Mouse (Mus musculus) erythroblast, embryonic 14.5 days (primary cell): ENCODE measurements around the gene Rarb.

ENCODE experiments used
- GATA1 ChIP-seq: IDR thresholded peaks from 2 replicates; pipeline ENCODE4 v1.6.1; 2012; ENCODE audit warnings: low read length, inconsistent platforms, mixed read lengths
- TAL1 ChIP-seq: IDR thresholded peaks from 3 replicates; pipeline ENCODE4 v1.6.1; 2012; ENCODE audit warnings: low read length, inconsistent platforms, mixed read lengths

DNA sequence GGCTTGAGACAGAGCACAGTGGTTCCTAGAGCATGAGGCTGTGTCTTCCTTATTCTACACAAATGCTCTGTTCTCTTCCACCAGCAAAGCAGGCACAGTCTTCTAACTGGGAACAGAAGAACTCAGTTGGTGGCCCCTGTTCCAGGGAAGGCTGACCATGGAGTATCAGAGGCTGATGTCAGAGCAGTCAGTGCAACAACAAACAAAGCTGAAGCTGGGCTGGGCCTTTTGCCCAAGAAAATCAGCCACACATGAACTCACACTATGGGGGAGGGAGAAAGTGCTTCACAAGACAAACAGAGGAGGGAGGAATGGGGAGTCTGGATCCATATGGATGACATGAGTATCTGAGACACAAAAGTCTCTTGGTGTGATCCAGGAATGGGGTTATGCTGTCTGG is 56.2 kb downstream of the Rarb start:
- no peak for TF ChIP-seq GATA1
- no peak for TF ChIP-seq TAL1
